Mouse (Mus musculus): Measurements from ENCODE around the gene Atp7b. TPM values are rescaled to one million over a fixed set of nuclear protein-coding genes. Genes with fewer than 3 reads are reported as not detected.

Gene Atp7b
- total RNA-seq, 2 experiments from 2014 or later: 3.1 to 3.3 TPM

DNA sequence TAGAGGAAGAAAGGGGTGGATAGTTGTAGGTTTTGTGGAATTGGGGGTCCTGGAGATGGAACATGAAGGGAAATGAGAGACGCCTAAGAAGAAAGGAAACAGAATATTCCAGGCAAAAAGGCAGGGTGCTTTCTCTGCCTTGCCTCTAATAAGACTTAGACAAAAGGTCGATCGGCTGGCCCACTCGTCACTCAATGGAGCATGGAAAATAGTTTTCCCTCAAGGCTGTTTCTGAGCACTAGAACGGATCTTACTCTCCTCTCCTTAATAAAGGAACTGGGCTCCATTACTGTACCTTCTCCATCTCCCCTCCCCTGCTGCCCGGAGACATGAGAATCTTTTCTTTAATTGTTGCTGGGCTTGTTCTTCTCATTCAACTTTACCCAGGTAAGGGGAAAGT is 113.6 kb downstream of the Atp7b start, which contains the start of gene Defb13:
Gene Defb13, plus strand, starts transcription at position 301 of the 400 bp plus-strand sequence.
- intact Hi-C loops (cut with DNase I): no loop called here
- DNase-seq: no peak

Other genes starting within 250 kb of the Atp7b start
- not detected for gene Defb50, start 236.8 kb downstream of the Atp7b start, total RNA-seq (2021)
- not detected for gene Defb2, start 220.4 kb downstream of the Atp7b start, total RNA-seq (2021)
- not detected for gene Defb10, start 201.4 kb downstream of the Atp7b start, total RNA-seq (2021)
- gene Defb9, start 174.9 kb downstream of the Atp7b start, total RNA-seq (2021): not detected
- gene Defb11, start 153.9 kb downstream of the Atp7b start, total RNA-seq (2021): not detected
- gene Defb15, start 127.6 kb downstream of the Atp7b start, total RNA-seq (2021): not detected
- not detected for gene Defb35, start 122.0 kb downstream of the Atp7b start, total RNA-seq (2021)
- not detected for gene Defb13, start 113.5 kb downstream of the Atp7b start, total RNA-seq (2021)
- gene Fam90a1a, start 101.6 kb downstream of the Atp7b start, total RNA-seq (2021): not detected
- gene Ccdc70, start 90.5 kb downstream of the Atp7b start, total RNA-seq (2021): not detected
- gene Alg11, start 416 bp upstream of the Atp7b start, total RNA-seq (2021): 10 to 100 TPM; 25.4 to 29.7 TPM
- gene Nek5, start 64.7 kb upstream of the Atp7b start, total RNA-seq (2021): under 1 TPM; 0.26 to 0.66 TPM
- 1 to 10 TPM; 3.5 to 5.0 TPM for gene Nek3, start 106.1 kb upstream of the Atp7b start, total RNA-seq (2021)
- 1 to 10 TPM; 6.6 to 6.7 TPM for gene Ckap2, start 125.5 kb upstream of the Atp7b start, total RNA-seq (2021)
- gene Vps36, start 132.5 kb upstream of the Atp7b start, total RNA-seq (2021): 10 to 100 TPM; 46.1 to 48.4 TPM
- 1 to 10 TPM; 5.5 to 6.6 TPM for gene Thsd1, start 167.0 kb upstream of the Atp7b start, total RNA-seq (2021)
- gene Tpte, start 223.1 kb upstream of the Atp7b start, total RNA-seq (2021): not detected